Mouse (Mus musculus): Measurements from ENCODE around the gene Asap2.

Asap2 gene

GRCm38 (mm10) chr12:21133972-21134859, 144.0 kb downstream of the Asap2 start:
- peak in 1 of 2 experiments; percentile 63 for DNase-seq

DNA sequence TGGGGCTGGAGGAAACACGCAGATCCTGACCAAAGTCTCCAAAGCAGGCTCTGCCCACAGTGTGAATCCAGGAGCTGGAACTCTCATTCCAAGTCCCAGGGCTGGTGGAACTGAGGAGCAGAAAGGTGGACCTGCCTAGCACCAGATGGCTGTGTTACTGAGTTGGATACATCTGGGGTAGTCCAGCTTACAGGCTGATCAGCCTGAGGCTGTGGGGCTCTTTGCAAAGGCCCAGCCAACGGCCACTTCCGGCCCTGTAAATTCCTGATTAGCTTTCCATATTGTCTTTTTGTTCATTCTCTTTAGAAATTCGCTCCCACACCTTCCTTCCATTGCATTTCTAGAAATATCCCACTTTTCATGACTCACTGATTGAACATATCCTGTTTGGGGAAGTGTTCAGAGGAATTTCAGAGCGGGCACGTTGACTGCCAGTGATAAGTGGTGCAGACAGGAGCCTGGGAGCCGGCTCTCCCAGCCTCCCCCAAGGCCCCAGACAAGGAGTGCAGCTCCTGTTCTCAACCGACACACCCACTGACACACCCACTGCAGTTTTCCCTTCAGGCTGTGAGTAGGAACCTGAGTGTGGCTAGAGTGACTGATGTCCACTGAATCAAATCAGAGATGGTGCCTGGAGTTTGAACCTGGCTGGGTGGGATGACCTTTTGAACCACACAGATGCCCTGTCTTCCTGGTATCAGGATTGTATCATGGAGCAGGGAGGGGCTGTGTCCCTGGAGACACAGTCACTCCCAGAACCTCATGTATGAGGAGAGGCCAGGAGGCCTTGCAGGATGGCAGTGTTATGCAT, 145.6 kb downstream of the Asap2 start:
- DNase-seq: no peak

DNA sequence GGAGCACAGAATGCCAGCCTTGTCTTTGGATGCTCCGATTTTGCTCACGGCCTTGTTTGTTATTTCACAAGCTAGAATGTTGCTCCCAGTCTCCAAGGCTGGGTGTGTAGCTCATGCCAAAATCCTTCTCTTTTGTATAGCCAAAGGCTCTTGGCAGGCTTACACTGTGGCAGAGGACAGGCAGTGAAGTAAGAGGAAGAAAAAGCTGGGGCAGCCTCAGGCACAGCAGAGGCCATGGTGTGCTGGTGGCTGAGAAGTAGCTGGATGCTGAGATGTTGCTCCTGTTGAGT, 146.1 kb downstream of the Asap2 start:
- peak; percentile 46 to 56 for DNase-seq

DNA sequence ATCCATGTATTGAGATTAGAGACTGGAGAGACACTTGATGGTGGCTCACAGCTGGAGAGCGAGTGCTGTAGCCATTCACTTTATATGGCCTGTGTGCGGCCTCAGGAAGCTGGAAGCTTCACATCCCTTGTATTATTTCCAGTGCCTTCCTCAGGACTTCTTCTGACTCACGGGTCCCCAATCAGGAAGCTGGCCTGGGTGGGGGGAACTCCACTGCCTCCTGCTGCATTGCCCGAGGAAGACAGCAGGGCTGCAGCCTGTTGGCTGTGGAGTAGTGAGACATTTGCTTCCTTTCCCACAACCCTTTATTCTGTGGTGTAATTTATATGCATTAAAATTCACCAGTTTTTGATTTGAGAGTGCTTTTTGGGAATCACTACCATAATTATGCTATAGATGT, 149.3 kb downstream of the Asap2 start:
- no peak for DNase-seq

DNA sequence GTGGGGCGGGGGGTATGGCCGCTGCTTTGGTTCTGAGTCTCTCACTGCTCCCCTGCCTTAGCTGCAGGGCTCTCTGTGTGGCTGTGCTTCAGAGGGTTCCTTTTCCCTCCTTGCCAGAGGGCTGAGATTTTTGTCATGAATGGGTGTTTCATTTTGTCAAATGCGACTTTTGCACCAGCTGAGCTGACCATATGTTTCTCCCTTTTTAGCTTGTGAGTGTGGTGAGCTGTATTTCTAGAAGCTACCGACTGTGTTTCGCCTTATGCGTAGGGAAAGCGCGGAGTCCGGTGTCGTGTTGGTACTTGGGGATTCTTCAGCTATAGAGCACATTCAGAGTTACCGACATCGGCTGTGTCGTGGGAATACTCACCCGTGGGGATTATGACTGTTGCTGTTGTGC, 149.9 kb downstream of the Asap2 start:
- DNase-seq: peak; percentile 58 to 67

GRCm38 (mm10) chr12:21140741-21141308, 150.6 kb downstream of the Asap2 start:
- DNase-seq: no peak

GRCm38 (mm10) chr12:21141691-21142300, 151.5 kb downstream of the Asap2 start:
- DNase-seq: peak; percentile 75 to 79

DNA sequence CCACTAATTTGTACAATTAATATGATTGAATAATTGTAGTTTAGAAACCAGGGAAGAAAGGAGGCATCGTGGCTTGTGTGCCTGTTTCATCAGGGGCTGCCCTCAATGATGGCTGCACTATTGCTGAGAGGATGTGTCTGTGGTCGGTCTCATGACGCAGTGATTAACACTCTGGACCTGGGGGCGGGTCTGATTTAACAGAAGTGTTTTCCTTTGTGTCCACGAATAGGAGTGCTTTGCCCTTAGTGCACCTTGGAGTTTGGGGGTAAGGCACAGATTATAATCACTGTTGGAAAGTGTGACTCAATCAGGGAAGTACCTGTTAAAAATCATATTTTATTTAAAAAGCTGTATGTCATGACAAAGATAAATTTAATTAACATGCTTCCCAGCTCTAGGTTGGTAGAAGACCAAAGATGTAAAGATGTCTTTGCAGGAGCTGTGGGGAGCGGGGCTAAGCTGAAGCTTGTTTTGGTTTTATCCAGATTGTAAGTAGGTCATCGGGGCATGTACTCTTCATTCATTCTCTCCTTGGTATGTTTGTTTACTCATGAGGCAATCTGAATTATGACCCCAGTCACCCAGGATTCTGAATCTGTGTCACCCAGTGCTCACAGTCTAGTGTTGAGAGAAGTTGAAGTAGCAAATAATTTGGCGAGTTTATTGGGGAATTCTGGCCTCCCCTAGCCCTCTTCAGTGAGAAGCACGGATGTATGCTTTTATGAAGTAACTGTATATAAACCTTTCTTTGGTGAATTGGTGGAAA, 152.4 kb downstream of the Asap2 start:
- DNase-seq: no peak

DNA sequence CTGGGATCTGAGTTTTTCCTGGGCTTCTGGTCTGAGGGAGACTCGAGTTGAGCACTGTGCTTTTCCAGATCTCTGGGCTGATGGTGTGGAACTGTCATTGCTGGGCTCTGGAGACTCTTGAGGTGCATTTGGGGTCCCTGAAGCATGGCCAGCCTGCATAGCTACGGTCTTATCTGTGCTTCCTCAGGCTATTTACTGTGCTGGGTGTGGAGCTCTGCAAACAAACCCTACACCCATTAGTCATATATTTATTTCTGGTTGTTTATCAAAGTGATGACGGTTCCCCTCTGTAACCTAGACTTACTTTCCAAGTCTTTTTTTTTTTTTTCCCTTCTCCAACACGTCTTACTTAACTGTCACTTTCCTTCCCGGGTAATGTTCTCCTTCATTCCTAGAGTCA, 154.3 kb downstream of the Asap2 start:
- no peak for DNase-seq

GRCm38 (mm10) chr12:21145050-21145449, 154.8 kb downstream of the Asap2 start:
- no peak for DNase-seq

DNA sequence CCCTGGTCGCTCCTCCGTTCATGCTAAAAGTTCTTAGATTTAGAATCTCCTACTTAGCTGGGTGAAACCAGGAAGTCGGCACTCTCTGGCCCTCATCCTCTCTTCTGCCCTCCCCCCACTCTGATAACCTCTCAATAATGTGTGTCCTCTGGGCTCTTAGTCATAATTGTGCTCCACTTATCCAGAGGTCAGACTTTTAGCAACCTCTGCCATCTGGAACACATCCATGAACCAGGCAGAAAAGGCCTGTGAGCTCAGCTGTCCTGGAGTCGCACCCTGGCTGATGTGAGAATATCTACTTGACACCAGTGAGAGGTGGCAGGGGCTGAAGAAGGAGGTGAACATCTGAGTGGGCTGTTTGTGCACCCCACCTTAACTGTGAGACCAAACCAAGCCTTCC, 156.6 kb downstream of the Asap2 start:
- DNase-seq: no peak

GRCm38 (mm10) chr12:21153279-21153707, 163.0 kb downstream of the Asap2 start:
- no peak for DNase-seq

DNA sequence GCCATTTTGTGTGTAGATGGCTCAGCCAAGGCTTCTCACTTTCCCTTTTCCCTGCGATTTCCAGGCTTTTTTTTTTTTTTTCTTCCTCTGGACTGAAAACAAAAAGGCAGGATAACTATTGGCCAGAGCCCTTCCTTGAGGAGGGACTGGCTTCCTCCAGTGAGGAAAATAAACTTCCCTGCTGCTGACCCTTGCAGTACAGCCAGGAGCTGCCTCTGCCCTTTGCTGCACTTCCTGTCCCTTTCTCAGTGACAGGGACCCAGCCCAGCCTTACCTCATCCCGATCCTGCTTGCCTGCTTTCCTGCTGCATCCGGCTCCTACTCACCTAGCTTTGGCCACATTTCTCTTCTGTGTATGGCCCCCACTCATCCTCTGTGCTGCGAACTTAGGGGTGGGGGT, 164.8 kb downstream of the Asap2 start:
- DNase-seq: no peak

- DNase-seq: no peak
Observed at GRCm38 (mm10) chr12:21159304-21159703, 169.0 kb downstream of the Asap2 start.

GRCm38 (mm10) chr12:21160327-21160828, 170.1 kb downstream of the Asap2 start:
- peak; percentile 61 to 63 for DNase-seq

GRCm38 (mm10) chr12:21161841-21162240, 171.6 kb downstream of the Asap2 start:
- no peak for DNase-seq

DNA sequence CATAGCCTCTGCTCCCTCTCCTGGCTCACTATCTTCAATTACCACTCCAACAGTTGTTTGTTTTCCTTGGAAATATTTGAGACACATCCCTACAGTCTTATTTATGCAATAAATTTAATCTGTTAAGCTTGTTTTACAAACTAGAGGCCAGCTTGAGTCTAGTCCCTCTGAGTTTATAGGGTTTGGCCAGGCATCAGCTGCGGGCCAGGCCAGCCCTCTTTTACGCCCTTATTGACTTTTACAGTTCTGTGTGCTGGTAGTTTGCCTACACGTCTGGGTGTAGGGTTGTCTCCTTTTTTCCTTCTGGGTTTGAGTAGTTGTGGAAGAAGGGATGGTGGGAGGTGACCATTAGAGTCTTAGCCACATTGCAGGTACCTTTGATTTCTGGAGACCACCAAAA, 173.4 kb downstream of the Asap2 start:
- no peak for DNase-seq

- DNase-seq: no peak
Observed at GRCm38 (mm10) chr12:21164251-21164650, 174.0 kb downstream of the Asap2 start.

- DNase-seq: peak in 1 of 2 experiments; percentile 37
Observed at GRCm38 (mm10) chr12:21165157-21165556, 174.9 kb downstream of the Asap2 start.

- no peak for DNase-seq
Observed at GRCm38 (mm10) chr12:21165891-21166342, 175.7 kb downstream of the Asap2 start.

DNA sequence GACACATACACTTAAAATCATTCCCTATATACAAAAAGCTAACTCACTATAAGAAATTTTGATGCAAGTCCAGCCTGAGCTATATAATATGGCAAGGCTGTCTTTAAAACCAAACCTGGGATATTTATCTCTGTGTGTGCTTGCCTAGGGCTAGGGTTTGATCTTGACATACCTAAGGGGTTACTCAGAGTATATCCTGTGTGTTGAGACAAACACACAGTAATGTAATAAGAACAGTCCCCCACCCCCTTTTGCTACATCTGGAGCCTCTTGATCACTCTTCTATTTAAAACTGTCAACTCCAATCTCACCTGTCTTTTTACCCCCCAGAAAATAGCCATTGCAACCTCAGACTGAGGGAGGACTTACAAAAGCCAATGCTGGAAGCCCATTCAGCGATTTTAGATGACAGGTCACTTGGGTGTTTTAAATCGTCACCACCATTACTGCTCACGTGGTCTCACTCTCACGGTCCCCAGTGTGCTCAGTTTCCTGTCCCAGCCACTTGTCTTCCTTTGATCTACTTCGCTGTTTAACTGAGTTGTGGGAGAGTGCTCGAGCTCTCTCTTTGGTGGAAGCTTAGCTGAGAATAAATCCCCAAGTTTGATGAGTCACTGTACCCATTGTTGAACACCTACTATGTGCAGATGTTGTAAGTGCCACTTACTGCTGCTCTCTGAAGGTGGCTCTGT, 176.8 kb downstream of the Asap2 start:
- DNase-seq: no peak

Measured in cerebellum, postnatal 25 days (tissue).